Mouse (Mus musculus) lung, embryonic 14.5 days (tissue): Measurements from ENCODE around the gene Parp16. TPM values are rescaled to one million over a fixed set of nuclear protein-coding genes. Genes with fewer than 3 reads are reported as not detected.

Experiments used
- ATAC-seq: fragments of 200-750 bp; cut with Nextera tagmentation; 2 replicates; pipeline ENCODE4 v1.8.0; 2017; ENCODE audit warnings: mild to moderate bottlenecking, moderate TSS enrichment, moderate library complexity; ENCODE audit not compliant: insufficient read depth
- DNase-seq: peaks from one replicate; pipeline ENCODE4 v3.0.0-alpha.2; 2015
- H3K27ac ChIP-seq: fragments of 300-500 bp; sonication (generic); 2 replicates; pipeline ENCODE4 v1.5.1; 2014; ENCODE audit warnings: low read depth, mild to moderate bottlenecking, moderate library complexity
- H3K27me3 ChIP-seq: fragments of 300-500 bp; sonication (generic); 2 replicates; pipeline ENCODE4 v1.6.1; 2014; ENCODE audit warnings: low read length, control low read depth; ENCODE audit not compliant: insufficient read depth
- H3K36me3 ChIP-seq: fragments of 300-500 bp; sonication (generic); 2 replicates; pipeline ENCODE4 v1.6.1; 2014; ENCODE audit warnings: control low read depth; ENCODE audit not compliant: insufficient read depth
- H3K4me1 ChIP-seq: fragments of 300-500 bp; sonication (generic); 2 replicates; pipeline ENCODE4 v1.6.1; 2014; ENCODE audit warnings: antibody characterized with exemption, control low read depth; ENCODE audit not compliant: insufficient read depth
- H3K4me2 ChIP-seq: fragments of 300-500 bp; sonication (generic); 2 replicates; pipeline ENCODE4 v1.6.1; 2014; ENCODE audit warnings: mild to moderate bottlenecking
- H3K4me3 ChIP-seq: fragments of 300-500 bp; sonication (generic); 2 replicates; pipeline ENCODE4 v1.5.1; 2014; ENCODE audit warnings: low read depth, low read length
- H3K9ac ChIP-seq: fragments of 300-500 bp; sonication (generic); 2 replicates; pipeline ENCODE4 v1.6.1; 2014
- H3K9me3 ChIP-seq: fragments of 300-500 bp; sonication (generic); 2 replicates; pipeline ENCODE4 v1.6.1; 2016; ENCODE audit warnings: low read depth, low read length, control low read depth
- CTCF ChIP-seq: IDR thresholded peaks from 2 replicates; pipeline ENCODE4 v1.5.1; 2016; ENCODE audit warnings: antibody characterized with exemption, low read depth
- WGBS: fragments of 180-500 bp; shearing (Covaris S2); extraction: QIAGEN DNeasy Blood & Tissue Kit; methylation state at CpG from one replicate; pipeline ENCODE4 v1.1.7; 2014; 5-methylcytosine and 5-hydroxymethylcytosine counted together
- polyA plus RNA-seq: library from polyadenylated mRNA; unstranded; fragments of >200 nt; fragmentation: Nextera tagmentation; extraction: Ambion mirVana; gene quantifications from 2 replicates; pipeline ENCODE4 v1.2.1, GENCODE M21; 2014

Parp16 gene
- polyA plus RNA-seq, 1 experiment from 2014 or later = 5.3 TPM

DNA sequence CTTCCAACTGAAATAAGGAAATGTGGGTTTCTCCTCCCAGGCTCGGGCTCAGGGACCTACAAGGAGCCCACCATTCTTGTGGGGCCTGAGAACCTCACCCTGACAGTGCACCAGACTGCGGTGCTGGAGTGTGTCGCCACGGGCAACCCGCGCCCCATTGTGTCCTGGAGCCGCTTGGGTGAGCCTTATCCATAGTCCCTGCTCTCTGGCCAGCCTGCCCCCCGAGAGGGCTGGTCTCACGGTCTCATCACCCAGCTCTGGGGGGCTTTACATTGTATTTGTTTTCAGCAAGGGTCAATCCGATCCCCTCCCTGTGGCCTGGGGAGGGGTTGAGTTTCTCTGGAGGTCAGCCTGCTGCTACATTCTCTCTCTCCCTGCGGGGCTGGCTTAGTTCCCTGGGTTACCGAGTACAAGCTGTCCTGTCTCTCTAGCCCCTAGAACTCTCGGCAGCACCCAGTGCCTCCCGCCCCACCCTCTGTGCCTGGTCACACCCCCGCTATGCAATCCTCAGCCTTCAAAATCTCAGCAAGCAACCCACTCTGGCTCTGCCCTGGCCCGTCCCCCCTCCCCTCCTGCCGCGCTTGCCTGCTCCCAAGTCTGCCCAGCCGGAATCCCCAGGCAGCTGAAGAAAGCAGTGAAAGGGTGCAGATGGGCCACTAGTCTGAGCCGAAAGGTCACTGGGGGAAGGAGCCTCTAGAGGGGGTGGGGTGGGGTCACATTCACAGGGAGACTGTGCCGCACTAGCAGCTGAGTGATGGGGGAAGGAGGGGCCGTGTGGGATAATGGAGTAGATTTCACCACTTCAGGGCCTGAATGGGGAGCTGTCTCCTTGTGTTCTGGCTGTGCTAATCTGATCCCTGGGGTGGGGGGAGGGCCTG, 16.6 kb upstream of the Parp16 start:
- H3K4me1 ChIP-seq = peaks cover 13% of the 10 kb centered on the region; the same call in 1 of the 2 replicates
- H3K4me3 ChIP-seq = no peak overlapping the region

DNA sequence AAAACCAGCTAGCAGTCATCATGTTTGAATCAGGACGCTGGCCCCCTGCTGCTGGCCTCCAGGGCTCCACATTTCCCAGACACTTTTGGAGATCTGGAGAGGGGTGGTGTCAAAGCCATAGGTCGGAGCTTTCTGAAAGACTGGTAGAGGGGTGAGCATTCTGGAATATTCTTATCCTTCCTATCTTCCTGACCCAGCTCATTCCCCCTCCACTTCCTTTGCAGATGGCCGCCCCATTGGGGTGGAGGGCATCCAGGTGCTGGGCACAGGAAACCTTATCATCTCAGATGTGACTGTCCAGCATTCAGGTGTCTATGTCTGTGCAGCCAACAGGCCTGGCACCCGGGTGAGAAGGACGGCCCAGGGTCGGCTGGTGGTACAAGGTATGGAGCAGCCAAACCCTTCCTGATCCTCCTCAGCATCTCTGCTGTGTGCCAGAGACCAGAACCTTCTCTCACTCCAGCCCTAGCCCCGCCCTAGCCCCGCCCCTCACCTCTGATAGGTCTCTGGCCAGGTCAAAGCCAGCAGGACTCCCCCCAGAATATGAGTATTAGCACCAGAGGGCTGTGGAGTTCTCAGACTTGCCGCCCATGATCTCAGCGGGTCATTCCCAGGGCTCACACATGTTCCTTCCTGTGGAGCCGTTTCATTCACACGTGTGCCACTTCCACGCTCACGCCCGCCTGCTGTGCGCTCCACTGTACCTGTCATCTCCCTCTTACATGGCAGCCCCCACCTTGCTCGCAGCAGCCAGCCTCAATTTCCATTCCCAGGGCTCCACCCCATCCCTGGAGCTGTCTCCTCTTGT, 15.1 kb upstream of the Parp16 start:
- no peak for ATAC-seq

More for the DNA sequence above, 16.6 kb upstream of the Parp16 start:
- TF ChIP-seq CTCF = no peak
- H3K36me3 ChIP-seq = 0 out of 2 replicates have a peak, but pooled peaks cover 5% of the 10 kb centered on the region
- DNase-seq (peak; percentile 44), ATAC-seq (peak; percentile 72)
- H3K9ac ChIP-seq = peak overlapping the region; percentile 33
- no peaks in the 10 kb centered on the region for H3K27me3 ChIP-seq
- 18% methylated on average over 22 of the region's 22 CpGs for WGBS
- H3K27ac ChIP-seq = 0 out of 2 replicates have a peak overlapping the region, but pooled peaks have one; percentile 8
- no peaks in the 10 kb centered on the region for H3K9me3 ChIP-seq
- H3K4me2 ChIP-seq = peak overlapping the region; percentile 48

DNA sequence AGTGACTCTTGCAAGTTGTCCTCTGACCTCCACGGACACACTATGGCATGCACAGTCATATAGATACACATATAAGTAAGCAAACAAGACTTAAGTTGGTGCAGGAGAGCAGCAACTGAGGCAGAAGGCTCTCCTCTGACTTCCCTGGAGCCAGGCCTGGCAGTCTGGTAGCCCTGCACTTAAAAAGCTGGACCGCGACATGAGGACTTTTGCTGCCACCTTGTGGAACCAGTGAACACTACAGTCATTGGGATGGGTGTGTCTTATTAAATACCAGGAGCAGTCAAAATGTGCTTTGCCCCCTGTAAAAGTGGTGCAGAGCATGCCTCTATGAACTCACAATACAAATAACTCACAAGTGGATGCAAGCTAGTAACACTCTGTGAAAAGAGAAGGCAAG, 6.6 kb upstream of the Parp16 start:
- Histone ChIP-seq H3K4me2 (no peak overlapping the region), H3K4me1 (peaks cover 9% of the 10 kb centered on the region; the same call in 1 of the 2 replicates), H3K9ac (no peak overlapping the region), H3K27ac (no peak overlapping the region), H3K36me3 (0 out of 2 replicates have a peak, but pooled peaks cover 1% of the 10 kb centered on the region), H3K4me3 (no peak overlapping the region), H3K27me3 (no peaks in the 10 kb centered on the region), H3K9me3 (no peaks in the 10 kb centered on the region)
- peak; percentile 98 for DNase-seq
- peak; percentile 55 for ATAC-seq
- peak; percentile 98 for TF ChIP-seq CTCF
- 5% methylated on average over 3 of the region's 3 CpGs for WGBS

More for the DNA sequence above, 15.1 kb upstream of the Parp16 start:
- Histone ChIP-seq H3K9ac (no peak overlapping the region), H3K4me2 (no peak overlapping the region), H3K27ac (no peak overlapping the region), H3K4me3 (no peak overlapping the region), H3K27me3 (no peaks in the 10 kb centered on the region), H3K9me3 (no peaks in the 10 kb centered on the region), H3K36me3 (0 out of 2 replicates have a peak, but pooled peaks cover 6% of the 10 kb centered on the region), H3K4me1 (peaks cover 13% of the 10 kb centered on the region; the same call in 1 of the 2 replicates)
- WGBS = 26% methylated on average over 17 of the region's 17 CpGs
- no peak for TF ChIP-seq CTCF
- DNase-seq = no peak

DNA sequence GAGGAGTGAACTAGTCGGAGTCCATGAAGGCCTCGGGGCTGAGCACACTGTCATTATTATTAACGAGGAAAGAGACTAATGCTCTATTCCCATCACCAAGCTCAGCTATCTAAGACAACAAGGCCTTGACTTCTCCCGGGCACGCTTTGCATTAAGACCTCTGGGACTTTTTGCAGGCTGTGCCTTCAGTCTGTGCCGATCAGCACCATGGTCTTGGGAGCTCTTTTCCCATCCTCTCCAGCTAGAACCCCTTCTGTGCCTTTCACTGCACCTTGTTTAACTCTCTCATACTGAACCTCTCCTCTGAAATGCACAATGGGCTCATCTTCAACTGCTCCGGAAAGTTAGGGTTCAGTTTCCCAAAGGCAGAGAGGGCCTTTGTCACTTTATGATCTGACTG, 4.8 kb upstream of the Parp16 start:
- no peak for TF ChIP-seq CTCF
- H3K4me2 ChIP-seq = no peak overlapping the region
- no peak overlapping the region for H3K9ac ChIP-seq
- 61% methylated on average over 7 of the region's 7 CpGs for WGBS
- ATAC-seq (no peak), DNase-seq (no peak)
- H3K36me3 ChIP-seq = no peaks in the 10 kb centered on the region
- H3K9me3 ChIP-seq = no peaks in the 10 kb centered on the region
- no peak overlapping the region for H3K4me3 ChIP-seq
- no peaks in the 10 kb centered on the region for H3K27me3 ChIP-seq
- peaks cover 12% of the 10 kb centered on the region for H3K4me1 ChIP-seq
- no peak overlapping the region for H3K27ac ChIP-seq

DNA sequence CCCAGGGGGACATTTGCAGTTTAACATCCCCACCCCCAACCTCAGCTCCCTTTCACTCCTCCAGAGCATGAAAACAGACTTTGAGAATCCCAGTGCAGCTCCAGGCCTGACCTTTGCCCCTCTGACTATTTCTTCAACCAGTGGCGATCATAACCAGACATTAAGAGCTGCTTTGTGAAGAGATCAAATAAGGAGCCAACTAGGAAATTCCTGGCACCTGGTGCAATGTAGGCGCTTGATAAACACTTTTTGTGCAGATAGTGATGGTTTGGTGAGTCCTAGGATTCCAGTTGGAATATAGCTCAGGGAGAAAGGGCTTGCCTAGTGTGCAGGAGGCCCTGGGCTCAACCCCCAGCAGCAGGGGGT, 3.8 kb upstream of the Parp16 start:
- no peaks in the 10 kb centered on the region for H3K9me3 ChIP-seq
- H3K4me2 ChIP-seq = 0 out of 2 replicates have a peak overlapping the region, but pooled peaks have one; percentile 7
- peak overlapping the region; percentile 63; the same call in 1 of the 2 replicates for H3K27ac ChIP-seq
- 24% methylated on average over 2 of the region's 2 CpGs for WGBS
- no peak overlapping the region; the same call in 1 of the 2 replicates for H3K9ac ChIP-seq
- ATAC-seq (no peak), DNase-seq (peak; percentile 31)
- H3K4me3 ChIP-seq = no peak overlapping the region
- TF ChIP-seq CTCF = no peak
- peaks cover 19% of the 10 kb centered on the region for H3K4me1 ChIP-seq
- H3K27me3 ChIP-seq = no peaks in the 10 kb centered on the region
- H3K36me3 ChIP-seq = no peaks in the 10 kb centered on the region

DNA sequence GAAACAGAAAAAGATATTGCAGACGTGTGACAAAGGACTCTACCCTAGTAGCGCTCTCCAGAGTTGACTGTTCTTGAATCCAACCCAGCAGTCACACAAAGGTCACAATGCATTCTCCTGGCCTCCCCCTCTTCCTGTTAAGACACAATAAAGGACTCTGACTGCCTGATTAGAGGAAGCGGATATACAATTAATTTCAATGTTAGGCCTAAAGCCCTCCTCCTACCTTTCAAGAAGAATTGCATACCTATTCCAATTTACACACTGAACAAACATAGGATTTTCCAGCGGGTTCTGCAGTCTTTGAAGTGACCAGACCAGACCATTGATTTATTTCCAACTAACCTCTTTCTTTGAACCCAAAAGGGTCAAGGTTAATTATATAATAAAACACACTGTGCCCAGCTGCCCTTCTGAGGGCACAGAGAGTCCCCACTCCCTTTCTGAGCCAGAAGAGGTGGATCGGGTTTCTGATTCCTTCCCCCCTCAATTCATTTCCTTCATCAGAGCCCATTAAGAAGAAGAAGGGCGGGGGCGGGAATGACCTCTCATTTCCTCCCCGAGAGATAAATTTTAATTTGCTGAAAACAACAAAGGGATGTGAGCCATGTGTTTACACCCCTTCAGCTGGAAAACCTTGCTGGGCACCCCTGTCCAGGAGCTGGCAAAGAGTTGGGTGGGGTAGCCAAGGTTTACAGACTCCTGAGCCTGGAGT, 3.2 kb upstream of the Parp16 start:
- no peak for ATAC-seq
- H3K4me3 ChIP-seq = no peak overlapping the region
- no peaks in the 10 kb centered on the region for H3K9me3 ChIP-seq
- TF ChIP-seq CTCF = no peak
- H3K27me3 ChIP-seq = no peaks in the 10 kb centered on the region
- H3K9ac ChIP-seq = no peak overlapping the region
- H3K36me3 ChIP-seq = no peaks in the 10 kb centered on the region
- H3K4me2 ChIP-seq = 0 out of 2 replicates have a peak overlapping the region, but pooled peaks have one; percentile 7
- peaks cover 19% of the 10 kb centered on the region for H3K4me1 ChIP-seq
- DNase-seq = peak; percentile 58
- 25% methylated on average over 8 of the region's 8 CpGs for WGBS
- peak overlapping the region; percentile 63; the same call in 1 of the 2 replicates for H3K27ac ChIP-seq
